Mouse (Mus musculus) ES-E14 (cell line): ENCODE measurements around the gene Theg.

Experiments
- HCFC1 ChIP-seq: IDR thresholded peaks from 2 replicates; pipeline ENCODE4 v1.6.1; 2012; ENCODE audit warnings: low read length, inconsistent platforms, borderline replicate concordance; ENCODE audit not compliant: insufficient read depth
- MAFK ChIP-seq: IDR thresholded peaks from 2 replicates; pipeline ENCODE4 v1.6.1; 2014; ENCODE audit warnings: mild to moderate bottlenecking, low read depth, low read length, inconsistent platforms; ENCODE audit not compliant: insufficient read depth
- ZC3H11A ChIP-seq: IDR thresholded peaks from 2 replicates; pipeline ENCODE4 v1.6.1; 2012; ENCODE audit warnings: low read depth, mild to moderate bottlenecking, inconsistent platforms, low read length, borderline replicate concordance
- ZNF384 ChIP-seq: IDR thresholded peaks from 2 replicates; pipeline ENCODE4 v1.6.1; 2012; ENCODE audit warnings: low read depth, low read length, inconsistent platforms

GRCm38 (mm10) chr10:79590702-79591101 lies 3.6 kb upstream of the Theg start:
- TF ChIP-seq ZNF384 (no peak), MAFK (no peak), ZC3H11A (no peak), HCFC1 (no peak)
